Mouse (Mus musculus) lung, postnatal 0 days (tissue): Measurements from ENCODE around the gene Fbxo36.

Experiments used
- CTCF ChIP-seq: IDR thresholded peaks from 2 replicates; pipeline ENCODE4 v1.5.1; 2016; ENCODE audit warnings: antibody characterized with exemption, mild to moderate bottlenecking
- EP300 ChIP-seq: IDR thresholded peaks from 2 replicates; pipeline ENCODE4 v1.6.1; 2016; ENCODE audit warnings: antibody characterized with exemption, mild to moderate bottlenecking, control low read depth

- TF ChIP-seq CTCF (no peak), EP300 (no peak)
Observed at GRCm38 (mm10) chr1:84879571-84880120, 40.0 kb downstream of the Fbxo36 start.
